Mouse (Mus musculus): ENCODE measurements at regions not wholly inside any gene's neighbourhood (a gene's known extent, or its start where the extent isn't known, plus 50 kb on each side); places are given as distances from the start of the nearest gene placed in this dataset.
"Not testable (repeated sequence)": the region's sequence is repeated elsewhere in the genome, so short reads cannot be mapped to it uniquely, and the experiment has no call there.

DNA sequence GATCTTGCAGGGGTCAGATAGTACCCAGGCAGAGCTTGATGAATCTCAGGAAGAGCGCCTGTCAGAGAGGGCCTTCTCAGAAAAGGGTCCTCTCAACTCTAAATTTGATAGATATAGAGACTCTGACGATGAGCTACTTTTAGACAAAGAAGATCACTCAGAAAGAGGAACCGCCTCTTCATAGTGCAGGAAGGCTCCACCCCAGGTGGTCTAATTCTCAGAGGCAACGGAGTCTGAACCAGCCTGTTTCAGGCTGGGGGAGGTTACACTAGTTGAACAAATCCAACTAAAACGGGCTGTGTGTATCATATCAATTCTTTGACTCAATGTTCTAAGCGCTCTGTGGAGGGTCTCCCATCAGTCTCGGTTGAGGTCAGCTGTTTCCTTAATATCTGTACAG lies 128.7 kb upstream of the Trim24 start:
- ATAC-seq (replicated peaks; ENCODE audit: low FRiP score, poor library complexity, severe bottlenecking), result not testable (repeated sequence)

DNA sequence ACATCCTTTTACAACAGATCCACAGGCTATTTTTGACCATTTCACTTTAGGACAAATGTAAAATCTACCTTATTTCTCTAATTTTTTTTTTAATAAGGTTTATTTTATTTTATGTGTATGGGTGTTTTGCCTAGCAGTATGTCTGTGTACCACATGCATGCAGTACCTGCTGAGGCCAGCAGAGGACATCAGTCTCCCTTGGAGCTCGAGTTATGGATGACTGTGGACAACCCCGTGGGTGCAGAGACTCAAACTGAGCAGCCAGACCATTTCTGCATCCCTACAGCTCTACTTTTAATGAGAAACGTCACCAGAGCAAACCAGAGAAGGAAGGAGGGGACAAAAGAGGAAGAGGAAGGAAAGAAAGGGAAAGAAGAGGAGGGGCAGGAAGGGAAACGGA lies 125.9 kb upstream of the Trim24 start:
- no peak for ATAC-seq (replicated peaks; ENCODE audit: low FRiP score, poor library complexity, severe bottlenecking)

DNA sequence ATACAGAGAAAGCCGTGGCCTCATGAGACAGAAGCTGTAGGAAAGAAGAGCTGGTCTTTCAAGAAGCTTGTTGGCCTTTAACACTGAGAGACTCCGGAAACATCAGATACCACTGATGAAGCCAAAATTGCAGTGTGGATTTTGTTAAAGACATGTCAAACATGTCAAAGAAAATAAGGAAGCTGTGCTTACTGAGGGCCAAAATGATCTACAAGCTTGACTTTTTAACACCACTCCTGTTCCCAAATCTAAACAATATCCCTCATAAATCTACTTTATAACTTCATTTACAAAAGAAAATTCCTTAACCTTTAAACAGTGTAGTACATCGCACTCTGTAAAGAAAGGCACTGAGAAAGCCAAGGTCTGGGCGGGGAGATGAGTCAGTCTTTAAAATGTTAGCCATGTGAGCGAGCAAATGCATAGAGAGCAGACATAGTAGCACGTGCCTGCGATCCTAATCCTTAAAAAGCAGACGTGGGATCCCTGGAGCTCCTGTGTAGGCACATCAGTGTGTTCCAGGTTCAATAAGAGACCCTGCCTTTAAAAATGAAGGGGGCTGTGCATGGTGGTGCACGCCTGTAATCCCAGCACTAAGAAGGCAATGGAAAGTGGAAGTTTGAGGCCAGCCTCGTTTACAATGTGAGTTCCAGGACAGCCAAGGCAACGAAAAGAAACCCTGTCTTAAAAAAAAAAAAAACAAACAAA lies 125.1 kb upstream of the Trim24 start:
- no peak for ATAC-seq (replicated peaks; ENCODE audit: low FRiP score, poor library complexity, severe bottlenecking)

DNA sequence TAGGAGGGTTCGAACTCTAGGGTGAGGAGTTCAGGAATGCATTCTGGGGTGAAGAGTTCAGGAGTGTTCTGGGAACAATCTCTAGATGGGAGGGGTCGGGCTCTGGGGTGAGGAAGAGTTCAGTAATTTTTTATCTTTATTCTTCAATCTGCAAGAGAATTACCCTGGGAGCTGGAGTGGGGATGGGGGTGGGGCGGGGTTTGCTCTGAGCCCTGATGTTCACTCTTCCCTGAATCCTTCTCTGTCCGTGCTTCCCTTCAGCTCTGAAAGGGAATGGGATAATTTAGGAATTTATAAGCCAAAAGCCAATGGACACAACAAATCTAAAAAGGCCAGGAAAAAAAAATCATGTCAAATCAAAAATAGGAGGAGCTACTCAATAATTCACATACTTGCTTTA lies 122.8 kb upstream of the Trim24 start:
- not testable (repeated sequence) for ATAC-seq (replicated peaks; ENCODE audit: low FRiP score, poor library complexity, severe bottlenecking)

DNA sequence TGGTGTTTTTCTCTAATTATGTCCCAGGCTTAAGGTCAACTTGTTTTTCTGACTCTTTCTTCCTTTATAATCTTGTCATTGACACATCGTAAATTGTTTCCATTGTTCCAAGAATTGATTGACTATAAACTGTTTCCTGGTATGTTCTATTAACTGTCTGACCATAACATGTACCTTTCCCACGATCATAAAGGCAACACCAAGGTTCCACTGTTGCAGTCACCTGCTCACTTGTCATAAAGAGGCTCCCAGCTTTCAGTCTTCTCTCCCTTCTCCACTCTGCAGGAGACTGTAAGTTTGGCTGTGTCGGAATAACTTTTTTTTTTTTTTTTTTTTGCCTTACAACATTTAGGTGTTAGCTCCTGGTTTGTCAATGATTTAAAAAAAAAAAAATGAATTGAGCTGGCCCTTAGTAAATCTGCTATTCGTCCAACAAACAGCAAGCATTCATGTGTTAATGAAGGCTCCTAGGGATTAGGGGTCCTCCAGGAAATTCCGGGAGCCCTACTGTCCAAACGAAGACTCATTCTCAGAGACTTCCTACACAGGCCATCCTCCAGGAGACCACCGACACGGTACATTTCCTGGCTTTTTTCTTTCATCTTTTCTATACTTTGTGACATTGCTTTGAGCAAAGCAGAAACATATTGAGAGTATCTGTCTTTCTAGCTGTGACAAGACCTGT lies 122.2 kb upstream of the Trim24 start:
- ATAC-seq (replicated peaks; ENCODE audit: low FRiP score, poor library complexity, severe bottlenecking), result no peak

DNA sequence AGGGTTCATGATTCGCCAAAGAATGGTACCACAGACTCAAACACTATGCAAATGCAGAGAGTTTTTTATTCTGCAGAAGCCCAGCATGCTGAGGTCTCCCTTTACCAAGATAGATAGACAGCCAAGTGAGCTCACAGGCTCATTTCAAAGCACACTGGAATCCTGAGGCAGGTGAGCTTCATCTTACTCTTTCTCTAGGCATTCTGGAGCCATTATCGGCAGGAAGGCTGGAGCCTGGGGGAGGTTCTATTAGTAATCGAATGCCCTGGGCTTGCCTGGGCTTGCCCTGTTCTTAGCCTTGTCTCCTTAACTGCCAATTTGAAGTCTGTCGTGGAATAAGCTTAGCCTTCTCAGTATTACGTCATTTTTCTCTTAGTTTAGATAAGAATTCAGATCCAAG lies 121.6 kb upstream of the Trim24 start:
- no peak for ATAC-seq (replicated peaks; ENCODE audit: low FRiP score, poor library complexity, severe bottlenecking)

DNA sequence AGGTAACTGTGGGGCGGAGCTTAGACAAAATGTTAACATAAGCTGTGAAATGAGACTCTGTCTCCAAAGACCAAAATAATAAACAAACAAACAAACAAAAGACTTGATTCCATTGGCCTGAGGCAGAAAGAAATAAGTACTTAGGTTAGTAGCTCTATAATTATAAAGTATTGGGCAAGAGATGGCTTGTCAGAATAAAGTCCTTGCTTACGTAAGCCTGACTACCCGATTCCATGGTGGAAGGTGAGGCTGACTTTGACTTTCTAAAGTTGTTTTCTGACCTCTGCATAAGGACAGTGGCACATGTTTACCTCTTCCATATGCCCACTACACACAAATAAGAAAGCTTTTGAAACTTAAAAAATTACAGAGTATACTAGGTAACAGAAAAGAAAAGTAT lies 120.3 kb upstream of the Trim24 start:
- ATAC-seq (replicated peaks; ENCODE audit: low FRiP score, poor library complexity, severe bottlenecking), result no peak

DNA sequence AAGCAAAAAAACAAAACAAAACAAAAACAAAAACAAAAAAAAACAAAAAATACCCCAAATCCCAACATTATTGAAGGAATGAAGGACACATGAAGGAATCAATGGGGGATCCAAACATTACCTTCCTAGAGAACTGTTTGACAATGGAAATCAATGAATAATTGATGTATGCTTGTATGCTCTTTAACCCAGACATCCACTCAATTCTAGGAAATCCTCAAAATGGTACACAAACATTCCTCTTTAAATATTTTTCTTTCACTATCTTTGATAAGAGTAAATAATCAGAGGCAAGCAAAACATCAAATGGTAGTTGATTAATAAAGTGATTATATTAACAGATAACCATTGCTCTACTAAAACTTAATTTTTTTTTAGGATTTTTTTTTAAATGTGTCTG lies 118.9 kb upstream of the Trim24 start:
- ATAC-seq (replicated peaks; ENCODE audit: low FRiP score, poor library complexity, severe bottlenecking), result no peak

DNA sequence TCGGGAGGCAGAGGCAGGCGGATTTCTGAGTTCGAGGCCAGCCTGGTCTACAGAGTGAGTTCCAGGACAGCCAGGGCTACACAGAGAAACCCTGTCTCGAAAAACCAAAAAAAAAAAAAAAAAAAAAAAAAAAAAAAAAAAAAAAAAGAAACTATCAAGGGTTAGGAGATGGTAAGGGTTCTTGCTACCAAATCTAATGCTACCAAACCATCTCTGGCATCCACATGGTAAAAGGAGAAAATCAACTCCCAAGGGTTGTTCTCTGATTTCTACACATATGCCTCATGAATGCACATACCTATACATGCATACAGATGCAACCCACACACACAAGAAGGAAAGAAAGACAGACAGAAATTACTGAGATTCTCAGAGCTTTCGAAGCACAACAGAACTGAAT lies 109.6 kb upstream of the Trim24 start:
- not testable (repeated sequence) for ATAC-seq (replicated peaks; ENCODE audit: low FRiP score, poor library complexity, severe bottlenecking)

DNA sequence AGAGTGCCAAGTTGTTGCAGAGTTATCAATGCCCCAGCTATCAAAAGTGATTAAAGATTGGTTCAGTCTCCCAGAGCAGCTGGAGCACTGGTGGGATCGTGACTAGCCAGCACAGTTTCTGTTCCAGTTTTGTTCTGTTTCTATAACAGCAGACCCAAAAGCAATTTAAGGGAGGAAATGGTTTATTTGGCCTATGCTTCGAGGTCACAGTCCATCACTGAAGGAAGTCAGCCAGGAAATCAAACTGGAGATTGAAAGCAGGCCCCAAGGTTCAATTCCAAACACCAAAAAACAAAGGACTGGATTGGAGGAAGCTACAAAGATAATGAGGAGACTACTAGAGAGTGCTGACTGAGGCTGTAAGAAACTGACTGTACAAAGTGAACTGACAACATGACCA lies 107.6 kb upstream of the Trim24 start:
- no peak for ATAC-seq (replicated peaks; ENCODE audit: low FRiP score, poor library complexity, severe bottlenecking)

DNA sequence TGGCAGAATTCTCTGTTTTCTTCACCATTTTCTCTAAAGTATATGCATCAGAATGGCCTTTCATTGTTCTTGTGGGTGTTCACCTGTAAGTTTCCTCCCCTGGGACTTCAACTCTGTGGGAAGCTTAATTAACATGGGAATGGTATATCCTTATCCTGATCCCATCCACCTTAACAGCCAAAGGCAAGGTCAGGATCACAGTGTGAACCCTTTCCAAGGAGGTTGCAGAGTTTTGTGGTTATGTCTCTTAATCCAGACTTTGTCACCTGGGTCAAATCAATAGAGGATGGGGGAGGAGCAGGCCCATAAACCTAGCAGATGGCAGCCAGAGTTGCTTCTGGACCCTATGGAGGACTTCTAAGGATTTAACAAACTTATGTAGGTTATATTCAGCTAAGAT lies 102.9 kb upstream of the Trim24 start:
- ATAC-seq (replicated peaks; ENCODE audit: low FRiP score, poor library complexity, severe bottlenecking), result no peak

DNA sequence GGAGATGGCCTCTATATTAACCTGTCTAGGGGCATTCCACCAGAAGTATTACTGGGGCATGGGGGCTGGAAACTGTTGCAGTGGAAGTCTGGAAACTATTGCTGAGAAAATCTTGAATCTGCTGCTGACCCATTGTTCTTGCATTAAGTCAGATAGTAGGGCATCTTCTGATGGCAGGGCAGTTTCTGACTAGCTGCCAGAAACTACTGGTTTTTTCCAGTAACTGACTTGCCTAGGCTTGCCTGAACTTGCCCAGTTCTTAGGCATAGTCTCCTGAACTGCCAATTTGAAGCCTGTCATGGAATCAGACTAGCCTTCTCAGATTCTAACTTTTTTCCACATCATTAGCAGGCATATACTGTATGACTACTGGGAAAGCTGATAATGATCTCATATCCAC lies 97.3 kb upstream of the Trim24 start:
- no peak for ATAC-seq (replicated peaks; ENCODE audit: low FRiP score, poor library complexity, severe bottlenecking)

DNA sequence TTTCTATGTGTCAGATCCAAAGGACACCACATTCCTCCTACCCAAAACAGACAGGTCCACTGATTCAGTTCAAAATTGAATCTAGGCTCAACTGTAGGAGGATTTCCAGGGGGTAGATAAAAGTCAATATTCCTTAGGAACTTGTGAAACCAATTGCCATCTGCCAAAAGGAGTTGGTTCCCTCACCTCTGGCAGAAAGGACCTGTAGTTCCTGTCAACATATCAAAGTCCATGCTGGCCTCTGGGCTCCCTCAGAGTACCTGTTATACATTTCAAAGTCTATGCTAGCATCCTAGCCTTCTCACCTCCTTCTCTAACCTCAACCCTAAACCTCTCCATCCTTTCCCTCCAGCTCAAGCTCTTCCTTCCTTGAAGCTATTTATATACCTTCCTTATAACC lies 95.5 kb upstream of the Trim24 start:
- ATAC-seq (replicated peaks; ENCODE audit: low FRiP score, poor library complexity, severe bottlenecking), result no peak

DNA sequence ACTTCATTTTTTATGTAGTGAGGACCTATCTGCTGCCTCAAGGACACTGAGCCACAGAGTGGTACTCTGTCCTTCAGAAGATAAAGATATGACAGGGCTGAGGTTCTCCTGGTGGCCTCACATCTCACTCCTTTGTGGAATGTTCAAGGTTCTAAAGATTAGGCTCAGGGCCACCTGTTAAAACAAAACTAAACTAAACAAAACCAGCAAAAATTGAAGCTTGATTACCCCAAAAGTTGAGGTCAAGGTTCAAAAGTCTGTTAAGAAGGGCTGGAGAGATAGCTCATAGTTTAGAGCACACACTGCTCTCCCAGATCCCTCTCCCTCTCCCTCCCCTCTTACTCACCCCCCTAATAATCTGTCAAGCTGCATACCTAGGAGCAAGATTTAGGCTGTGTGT lies 90.7 kb upstream of the Trim24 start:
- no peak for ATAC-seq (replicated peaks; ENCODE audit: low FRiP score, poor library complexity, severe bottlenecking)

DNA sequence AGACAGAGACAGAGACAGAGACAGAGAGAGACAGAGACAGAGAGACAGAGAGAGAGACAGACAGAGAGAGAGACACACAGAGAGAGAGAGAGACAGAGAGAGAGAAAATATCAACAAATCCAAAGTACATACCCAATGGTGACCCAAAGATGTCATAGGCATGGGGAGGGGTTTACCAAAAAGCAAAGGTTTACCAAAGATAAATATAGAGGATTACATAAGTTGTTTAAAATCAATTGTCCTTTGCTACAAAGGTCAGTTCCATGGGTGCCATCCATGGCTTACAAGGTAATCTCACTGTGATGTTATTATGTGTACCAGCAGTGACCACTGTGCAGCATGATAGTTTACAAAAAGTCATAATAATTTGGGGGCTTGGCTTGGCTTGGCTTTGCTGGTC lies 88.7 kb upstream of the Trim24 start:
- ATAC-seq (replicated peaks; ENCODE audit: low FRiP score, poor library complexity, severe bottlenecking), result no peak

DNA sequence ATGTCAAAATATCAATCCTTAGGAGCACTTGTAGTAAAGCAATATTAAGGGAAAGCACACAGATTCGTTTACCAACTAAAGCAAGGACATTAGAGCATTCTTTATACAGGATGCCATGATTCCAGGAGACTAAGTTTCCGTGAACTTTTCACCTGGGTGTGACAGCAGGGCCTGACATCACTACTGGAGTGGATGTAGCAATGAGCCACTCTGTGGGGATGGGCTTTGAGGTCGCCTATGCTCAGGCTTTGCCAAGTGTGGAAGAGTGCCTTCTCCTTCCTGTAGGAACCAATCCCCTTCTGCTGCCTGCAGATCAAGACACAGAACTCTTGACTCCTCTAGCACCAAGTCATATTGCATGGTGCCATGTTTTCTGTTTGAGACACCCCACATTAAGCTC lies 85.3 kb upstream of the Trim24 start:
- not testable (repeated sequence) for ATAC-seq (replicated peaks; ENCODE audit: low FRiP score, poor library complexity, severe bottlenecking)

DNA sequence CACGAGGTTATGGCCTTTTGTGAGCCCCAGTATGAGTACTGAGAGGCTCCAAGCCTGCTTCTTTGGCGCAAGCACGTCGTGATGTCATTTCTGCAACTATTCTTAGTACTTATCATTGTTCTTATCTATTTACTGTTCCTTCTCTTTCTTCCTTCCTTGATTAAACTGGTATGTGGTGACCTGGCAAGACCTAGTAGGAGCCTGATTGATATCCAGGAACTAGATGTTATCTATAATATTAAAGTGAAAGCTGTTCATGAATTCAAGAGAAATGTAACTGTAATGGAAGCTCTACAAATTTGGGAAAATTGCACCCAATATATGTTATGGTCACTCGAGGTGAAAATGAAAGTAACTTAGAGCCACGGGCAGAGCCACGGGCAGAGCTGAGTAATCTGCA lies 84.9 kb upstream of the Trim24 start:
- no peak for ATAC-seq (replicated peaks; ENCODE audit: low FRiP score, poor library complexity, severe bottlenecking)

DNA sequence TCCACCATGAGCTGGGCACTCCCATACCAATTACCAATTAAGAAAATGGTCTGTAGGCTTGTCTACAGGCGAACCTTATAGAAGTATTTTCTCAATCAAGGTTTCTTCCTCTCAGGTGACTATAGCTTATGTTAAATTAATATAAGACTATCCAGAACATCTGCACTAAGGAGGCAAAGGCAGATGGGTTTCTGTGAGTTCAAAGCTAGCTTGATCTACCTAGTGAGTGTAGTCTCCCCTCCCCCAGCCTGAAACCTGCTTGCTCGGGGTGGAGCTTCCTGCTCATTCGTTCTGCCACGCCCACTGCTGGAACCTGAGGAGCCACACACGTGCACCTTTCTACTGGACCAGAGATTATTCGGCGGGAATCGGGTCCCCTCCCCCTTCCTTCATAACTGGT lies 82.8 kb upstream of the Trim24 start:
- ATAC-seq (replicated peaks; ENCODE audit: low FRiP score, poor library complexity, severe bottlenecking), result not testable (repeated sequence)

DNA sequence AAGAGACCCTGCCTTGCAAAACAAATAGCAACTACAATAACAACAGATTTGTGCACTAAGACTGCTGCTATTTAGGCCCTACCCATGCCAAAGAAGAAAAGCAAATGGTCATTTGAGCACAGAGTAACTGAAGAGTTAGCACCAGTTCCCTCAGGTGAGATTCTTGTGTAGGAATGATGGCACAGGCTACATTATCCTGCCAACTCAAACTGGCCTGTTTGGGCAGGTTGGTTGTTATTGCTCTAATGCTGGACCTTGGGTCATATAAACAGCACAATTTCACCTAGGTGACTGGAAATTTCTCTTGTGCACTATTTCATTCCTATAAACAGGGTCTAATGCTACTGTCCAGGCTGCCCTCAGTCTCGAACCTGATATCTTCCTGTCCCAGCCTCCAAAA lies 79.7 kb upstream of the Trim24 start:
- no peak for ATAC-seq (replicated peaks; ENCODE audit: low FRiP score, poor library complexity, severe bottlenecking)

DNA sequence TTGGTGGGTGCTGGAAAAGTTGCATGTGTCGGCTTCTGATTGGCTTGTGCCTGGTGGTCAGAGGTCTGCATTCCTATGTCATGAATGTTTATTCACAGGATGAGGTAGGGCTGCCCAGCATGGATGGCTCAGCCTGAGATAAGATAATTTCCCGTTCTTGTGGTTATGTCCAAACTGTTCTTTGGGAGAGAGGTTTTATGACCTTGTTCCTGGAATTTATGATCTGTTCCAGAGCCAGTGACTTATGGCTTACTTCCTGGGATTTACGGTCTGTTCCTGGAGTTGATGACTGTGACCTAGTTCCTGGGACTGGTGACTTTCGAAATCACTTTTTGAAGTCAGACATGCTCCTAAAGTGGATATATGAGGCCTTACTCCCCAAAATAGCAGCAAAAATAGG lies 76.4 kb upstream of the Trim24 start:
- ATAC-seq (replicated peaks; ENCODE audit: low FRiP score, poor library complexity, severe bottlenecking), result no peak

DNA sequence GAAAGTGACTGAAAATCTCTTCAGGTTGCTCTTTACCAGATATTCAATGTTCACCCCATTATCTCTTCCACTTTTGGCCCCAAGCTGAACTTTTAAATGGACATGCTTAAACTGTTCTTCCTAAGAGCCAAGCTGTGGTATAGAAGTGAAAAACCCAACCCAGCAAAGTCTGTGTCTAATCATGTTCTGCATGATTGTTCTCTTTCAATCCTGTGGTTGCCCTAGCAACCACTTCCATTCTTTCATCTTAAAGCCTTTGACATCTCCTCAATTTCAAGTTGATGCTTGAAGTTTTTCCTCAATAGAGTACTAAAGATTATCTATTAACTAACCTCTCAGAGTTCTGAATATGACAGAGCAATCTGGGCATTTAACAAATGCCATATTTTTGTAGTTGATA lies 75.6 kb upstream of the Trim24 start:
- no peak for ATAC-seq (replicated peaks; ENCODE audit: low FRiP score, poor library complexity, severe bottlenecking)

DNA sequence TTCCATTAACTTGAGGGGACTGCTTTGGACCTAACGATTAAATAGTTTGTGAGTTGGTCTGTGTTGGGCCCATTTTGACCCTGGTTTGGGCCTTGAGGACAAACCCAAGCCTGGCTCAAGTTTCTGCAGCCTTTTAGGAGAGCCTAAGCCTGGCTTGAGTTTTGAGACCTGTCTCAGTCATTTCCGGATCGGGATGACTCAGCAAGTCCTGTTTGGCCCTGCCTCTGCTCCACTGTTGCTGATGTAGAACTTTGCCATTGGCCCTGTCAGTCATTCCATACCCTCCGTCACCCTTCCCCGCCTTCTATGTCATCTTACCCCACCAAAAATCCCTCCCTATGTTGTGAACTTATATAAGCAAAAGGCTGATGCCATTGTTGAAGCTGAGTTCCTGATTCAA lies 67.4 kb upstream of the Trim24 start:
- ATAC-seq (replicated peaks; ENCODE audit: low FRiP score, poor library complexity, severe bottlenecking), result no peak

Data from erythroid progenitor cell, adult 5-6 weeks (primary cell).